Mouse (Mus musculus) right cerebral cortex, postnatal 25 days (tissue): Measurements from ENCODE around the gene Marc1.

Source experiments
- DNase-seq: peaks from one replicate; pipeline ENCODE4 v3.0.0; 2022

Marc1 gene

GRCm38 (mm10) chr1:184817768-184818167 is 6.7 kb upstream of the Marc1 start:
- no peak for DNase-seq

DNA sequence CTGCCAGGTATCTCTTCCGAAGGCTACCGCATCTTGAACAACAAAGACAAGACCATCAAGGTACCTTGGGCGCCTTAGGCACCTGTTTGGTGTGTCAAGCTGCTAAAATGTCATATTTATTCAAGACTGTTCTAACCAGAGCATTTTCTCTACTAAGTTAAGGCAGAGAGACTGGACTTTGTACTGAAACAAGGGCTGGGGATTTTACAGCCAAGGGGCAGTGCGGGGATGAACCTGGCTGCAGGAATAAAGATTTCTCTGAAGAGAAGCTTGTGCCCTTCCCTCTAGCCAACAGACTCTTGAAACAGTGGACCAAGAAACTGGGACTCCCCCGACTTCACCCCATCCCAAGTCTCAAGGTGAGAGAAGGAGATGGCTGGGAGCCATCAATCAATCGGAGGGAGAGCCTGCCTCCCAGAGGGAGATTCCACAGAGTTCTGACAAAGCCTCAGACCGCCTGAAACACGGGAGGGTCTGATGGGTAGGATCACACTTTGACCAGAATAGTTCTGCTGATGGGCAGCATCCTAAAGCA is 670 bp upstream of the Marc1 start:
- no peak for DNase-seq

DNA sequence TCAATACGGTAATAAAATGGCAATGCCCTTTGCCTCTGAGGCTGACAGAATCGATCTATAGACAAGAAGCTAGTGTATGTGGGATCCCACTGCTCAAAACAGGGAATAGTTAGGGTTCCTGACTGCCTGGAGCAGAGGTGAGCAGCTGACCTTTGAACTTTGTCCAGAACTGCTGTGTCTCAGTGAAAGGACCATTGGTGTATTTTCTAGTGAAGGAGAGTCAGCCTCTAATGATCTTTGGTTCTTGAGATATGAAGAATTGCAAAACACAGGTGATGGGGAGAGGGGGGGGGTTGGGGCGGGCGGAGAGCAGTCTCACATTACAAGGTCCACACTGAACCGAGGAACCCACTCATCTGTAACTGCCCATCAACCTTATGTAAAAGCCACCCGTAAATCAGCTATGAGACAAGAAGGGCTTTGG is 1.5 kb downstream of the Marc1 start:
- no peak for DNase-seq

GRCm38 (mm10) chr1:184808418-184809012 is 2.6 kb downstream of the Marc1 start:
- no peak for DNase-seq

DNA sequence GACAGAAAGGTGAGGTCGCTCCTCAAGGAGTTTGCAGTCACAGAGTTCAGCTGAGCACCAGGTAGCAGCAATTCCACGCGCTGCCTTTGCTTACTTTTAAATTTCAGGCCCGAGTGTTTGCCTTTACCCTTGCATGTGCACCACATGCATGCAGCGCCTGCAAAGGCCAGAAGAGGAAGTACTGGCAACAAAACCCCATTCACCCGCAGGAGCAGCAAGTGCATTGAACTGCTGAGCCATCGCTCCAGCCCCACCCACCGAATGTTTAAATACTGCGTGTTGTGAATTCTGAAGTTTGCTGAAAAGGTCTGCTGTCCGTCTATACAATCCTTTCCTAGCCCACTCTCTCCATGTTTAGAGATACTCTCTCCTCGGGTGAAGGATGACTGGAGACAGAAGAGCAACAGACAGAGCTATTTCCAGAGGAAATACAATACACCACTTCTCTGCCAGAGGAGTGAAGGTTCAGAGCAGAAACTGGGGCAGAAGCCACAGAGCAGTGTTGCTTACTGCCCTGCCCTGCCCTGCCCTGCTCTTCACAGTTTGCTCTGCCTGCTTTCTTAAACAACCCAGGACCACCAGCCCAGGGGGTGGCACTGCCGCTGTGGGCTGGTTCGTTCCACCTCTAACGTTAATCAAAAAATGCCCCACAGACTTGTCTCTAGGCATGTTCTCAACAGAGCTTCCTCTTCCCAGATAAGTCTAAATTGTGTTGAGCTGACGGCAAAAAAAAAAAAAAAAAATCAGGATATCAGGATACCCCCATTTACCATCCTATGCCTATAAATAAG is 3.3 kb downstream of the Marc1 start:
- DNase-seq: no peak

- no peak for DNase-seq
Measured at GRCm38 (mm10) chr1:184807123-184807522, 4.0 kb downstream of the Marc1 start.

GRCm38 (mm10) chr1:184805749-184806148 is 5.4 kb downstream of the Marc1 start:
- DNase-seq: no peak

- DNase-seq: peak; percentile 13
Measured at GRCm38 (mm10) chr1:184793163-184793876, 17.8 kb downstream of the Marc1 start.

- DNase-seq: no peak
Measured at GRCm38 (mm10) chr1:184791109-184791508, 20.0 kb downstream of the Marc1 start.

GRCm38 (mm10) chr1:184786376-184787151 is 24.5 kb downstream of the Marc1 start:
- DNase-seq: no peak

- no peak for DNase-seq
Measured at GRCm38 (mm10) chr1:184783641-184784040, 27.5 kb downstream of the Marc1 start.

GRCm38 (mm10) chr1:184782161-184782513 is 29.0 kb downstream of the Marc1 start:
- no peak for DNase-seq

DNA sequence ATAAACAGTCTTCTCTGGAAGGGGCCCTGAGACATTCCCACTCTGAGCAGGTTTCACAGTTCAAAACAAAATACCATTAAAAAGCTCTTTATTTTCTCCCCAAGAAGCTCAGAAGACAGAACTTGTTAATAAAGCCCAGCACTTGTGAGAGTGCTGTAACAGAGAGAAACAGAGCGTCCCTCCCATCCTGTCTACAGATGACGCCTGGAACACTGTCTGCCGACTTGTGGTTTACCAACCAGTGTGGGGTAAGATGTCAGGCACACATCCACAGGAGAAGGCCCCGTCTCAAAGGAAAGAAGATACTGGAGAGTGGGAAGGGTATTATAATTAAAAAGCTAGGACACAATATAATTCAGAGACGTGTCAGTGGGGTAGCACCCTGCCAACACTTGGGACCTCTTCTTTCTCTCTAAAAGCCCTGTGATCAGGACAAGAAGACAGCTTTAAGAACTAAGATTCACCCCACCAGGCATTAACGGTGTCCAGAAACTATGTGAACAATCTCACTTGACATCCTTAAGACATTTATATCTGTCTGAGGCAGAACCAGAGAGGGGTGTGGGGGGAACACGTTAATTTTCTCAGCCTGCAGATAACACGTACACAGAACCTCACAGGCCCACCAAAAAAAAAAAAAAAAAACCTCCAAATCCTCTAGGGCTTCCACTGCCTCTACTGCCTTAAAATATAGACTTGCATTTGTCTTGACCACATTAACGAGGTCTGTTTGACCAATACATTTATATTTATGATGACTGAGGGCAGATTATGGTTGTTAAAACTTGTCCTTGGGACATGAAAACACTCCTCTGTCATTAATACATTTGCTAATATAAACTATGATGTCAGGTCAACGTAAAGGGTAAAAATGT is 29.6 kb downstream of the Marc1 start:
- DNase-seq: no peak

GRCm38 (mm10) chr1:184778157-184778556 is 33.0 kb downstream of the Marc1 start:
- no peak for DNase-seq

DNA sequence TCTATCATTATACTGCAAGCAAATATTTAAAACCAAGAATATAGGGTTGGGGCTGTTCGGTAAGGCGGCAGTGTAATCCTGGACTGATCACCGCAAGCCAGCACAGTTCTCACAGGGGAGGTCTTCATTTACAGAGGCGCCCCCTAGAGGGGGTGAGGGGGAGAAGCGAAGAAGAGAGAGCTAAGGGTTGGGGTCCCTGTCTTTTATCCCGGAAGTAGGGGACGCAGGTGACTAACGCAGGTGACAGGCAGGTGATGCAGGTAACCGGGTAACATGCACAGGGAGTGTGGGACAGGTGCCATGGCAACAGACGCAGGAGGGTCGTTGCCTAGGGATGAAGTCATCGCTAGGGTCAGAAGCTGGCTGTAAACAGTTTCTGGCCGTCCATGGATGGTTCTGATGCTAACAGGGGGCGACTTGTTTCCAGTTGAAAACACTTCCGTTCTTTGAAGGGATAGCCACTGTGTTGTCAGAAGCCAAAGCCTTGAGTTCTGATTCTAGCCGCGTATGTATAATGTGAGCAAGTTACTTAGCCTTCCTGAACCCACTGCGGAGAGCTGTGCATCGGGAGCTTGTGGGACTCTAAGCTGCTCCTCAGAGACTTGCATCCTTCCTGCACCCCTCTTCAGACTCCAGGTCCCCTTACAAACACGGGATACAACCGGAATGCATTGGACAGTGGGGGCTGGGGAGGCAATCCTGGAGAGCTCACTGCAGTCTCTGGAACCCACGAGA is 33.9 kb downstream of the Marc1 start:
- no peak for DNase-seq

DNA sequence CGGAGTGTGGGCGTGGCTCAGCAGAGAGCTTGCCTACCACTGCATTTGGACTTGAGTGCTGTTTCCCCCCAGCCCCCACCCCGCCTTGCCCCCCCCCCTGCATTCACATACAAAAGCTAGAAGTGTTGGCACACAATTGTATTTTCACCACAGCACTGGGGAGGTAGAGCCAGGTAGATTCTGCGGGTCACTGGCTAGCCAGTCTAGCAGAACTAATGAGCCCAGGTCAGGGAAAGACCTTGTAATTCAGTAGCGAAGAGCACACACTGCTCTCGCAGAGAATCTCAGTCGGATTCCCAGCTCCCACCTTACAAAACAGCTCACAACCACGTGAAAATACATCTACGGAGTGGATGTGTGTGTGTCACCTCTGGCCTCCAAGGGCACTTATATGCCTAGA is 35.8 kb downstream of the Marc1 start:
- DNase-seq: no peak

DNA sequence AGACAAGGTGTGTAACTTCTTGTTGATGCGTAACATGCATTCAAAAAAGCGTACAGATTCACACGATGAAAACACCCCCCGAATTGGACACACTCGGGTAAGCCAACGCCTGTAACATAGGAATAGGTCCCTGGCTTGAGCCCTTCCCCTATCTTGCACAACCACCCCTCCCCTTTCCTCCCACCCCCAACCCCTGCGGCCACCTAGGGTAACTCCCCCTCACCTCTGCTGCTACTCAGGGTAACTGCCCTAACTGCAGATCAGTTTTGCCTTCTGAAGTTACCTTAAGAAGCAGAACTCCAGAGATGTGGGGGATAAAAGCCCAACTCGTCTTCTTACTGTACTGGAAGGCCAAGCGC is 39.2 kb downstream of the Marc1 start:
- DNase-seq: no peak

DNA sequence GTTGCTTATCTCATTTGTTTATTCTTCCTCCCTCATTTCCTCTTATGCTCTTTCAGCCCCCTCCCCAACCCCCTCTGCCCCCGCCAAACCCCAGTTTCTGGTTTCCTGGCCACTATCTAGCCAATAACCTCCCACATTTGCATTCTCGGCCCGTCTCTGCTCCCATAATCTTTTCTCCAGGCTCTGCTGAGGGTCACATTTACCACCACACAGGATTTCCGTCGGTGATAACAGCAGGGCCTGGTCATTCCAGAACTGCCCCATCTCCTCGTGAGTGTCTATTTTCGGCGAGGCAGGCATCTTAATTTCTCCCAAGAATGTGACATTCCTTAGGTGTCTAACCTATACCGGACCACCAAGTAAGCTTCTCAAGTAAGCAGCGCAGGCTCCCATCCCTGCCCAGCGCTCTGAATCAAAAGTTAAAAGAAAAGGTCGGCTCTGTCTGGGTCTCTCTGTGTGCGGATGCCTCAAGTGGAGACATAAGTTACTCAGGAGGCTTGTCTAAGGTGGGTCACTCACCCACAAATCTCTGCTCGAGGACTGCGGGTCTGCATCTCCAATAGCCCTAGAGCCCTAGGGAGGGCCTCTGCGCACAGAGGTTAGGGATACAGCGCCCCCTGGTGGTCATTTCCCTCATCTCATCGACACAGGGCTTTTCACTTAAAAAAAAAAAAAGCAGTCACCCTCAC is 39.8 kb downstream of the Marc1 start:
- peak; percentile 42 for DNase-seq

- DNase-seq: no peak
Measured at GRCm38 (mm10) chr1:184763866-184764265, 47.2 kb downstream of the Marc1 start.

GRCm38 (mm10) chr1:184762941-184763340 is 48.2 kb downstream of the Marc1 start:
- DNase-seq: no peak

- DNase-seq: no peak
Measured at GRCm38 (mm10) chr1:184761988-184762387, 49.1 kb downstream of the Marc1 start.
